In genomic region chr9:122350396-122351130, GRCm38 (mm10) we compare ENCODE assay signal across 8 mouse cellular contexts. TPM values are rescaled to one million over a fixed set of nuclear protein-coding genes. Genes with fewer than 3 reads are reported as not detected.
DNase-seq lines count a peak whose midpoint lies in the region; ATAC-seq and TF ChIP-seq lines count a peak whose summit lies in the region.

No protein-coding gene starts in this region.

- H3K27me3 ChIP-seq in limb, embryonic 12.5 days: no peaks in the 10 kb centered on the region
- no peaks in the 10 kb centered on the region for H3K27me3 ChIP-seq in myocyte (ENCODE audit: control insufficient read depth, insufficient read depth, insufficient read length)

- TF ChIP-seq CTCF in embryonic fibroblast, embryonic 13.5 days (IDR thresholded peaks at IDR 0.05; ENCODE audit: borderline replicate concordance, insufficient read depth, low read length): no peak

- H3K36me3 ChIP-seq in limb, embryonic 12.5 days: no peaks in the 10 kb centered on the region
- H3K36me3 ChIP-seq in myocyte (ENCODE audit: control insufficient read depth, insufficient read depth): no peaks in the 10 kb centered on the region

- WGBS in limb, embryonic 12.5 days: 73% methylated on average over 7 of the region's 7 CpGs

- H3K4me2 ChIP-seq in limb, embryonic 12.5 days: peak overlapping the region; percentile 65
- peak overlapping the region; percentile 74 for H3K4me2 ChIP-seq in myocyte (ENCODE audit: low read depth)

- 0 out of 2 replicates have a peak, but pooled peaks have one; percentile 3 for ATAC-seq in limb, embryonic 12.5 days (ENCODE audit: insufficient number of reproducible peaks, insufficient read depth, low FRiP score, low TSS enrichment, low read depth)

- TF ChIP-seq POLR2A in embryonic fibroblast, embryonic 13.5 days (IDR thresholded peaks at IDR 0.05; ENCODE audit: low read depth, low read length): no peak
- no peak for TF ChIP-seq POLR2A in myocyte (IDR thresholded peaks at IDR 0.05; ENCODE audit: insufficient read length, low read depth)

- DNase-seq in heart, adult 9 months (ENCODE audit: low spot score in 2 of 2): peak; percentile 40 to 52
- no peak for DNase-seq in heart, postnatal 14 days
- DNase-seq in ovary, adult 18-20 months (ENCODE audit: low spot score): no peak
- DNase-seq in MN1 (ENCODE audit: low spot score): no peak
- DNase-seq in embryo, embryonic 10 days (ENCODE audit: low spot score): no peak

- no peaks in the 10 kb centered on the region for H3K9me3 ChIP-seq in limb, embryonic 12.5 days

- H3K4me3 ChIP-seq in embryonic fibroblast, embryonic 13.5 days (ENCODE audit: insufficient read depth, low read length): no peak overlapping the region
- H3K4me3 ChIP-seq in limb, embryonic 12.5 days (replicated peaks): 0 out of 2 replicates have a peak overlapping the region, but pooled peaks have one; percentile 69
- peak overlapping the region; percentile 38 for H3K4me3 ChIP-seq in myocyte

- no peak overlapping the region for H3K9ac ChIP-seq in limb, embryonic 12.5 days (replicated peaks)

- peaks cover 24% of the 10 kb centered on the region for H3K79me2 ChIP-seq in myocyte (ENCODE audit: control insufficient read depth, insufficient read depth)

- 0 out of 2 replicates have a peak overlapping the region, but pooled peaks have one; percentile 10 for H3K27ac ChIP-seq in embryonic fibroblast, embryonic 13.5 days (ENCODE audit: insufficient read depth, low read length)
- H3K27ac ChIP-seq in limb, embryonic 12.5 days: no peak overlapping the region

- H3K4me1 ChIP-seq in embryonic fibroblast, embryonic 13.5 days (ENCODE audit: control insufficient read depth, insufficient read depth, low read length): no peaks in the 10 kb centered on the region; the same call in 1 of the 2 replicates
- no peaks in the 10 kb centered on the region for H3K4me1 ChIP-seq in limb, embryonic 12.5 days (replicated peaks)

- intact Hi-C loops in heart, postnatal 14 days (cut with DNase I): no loop called here

- peak overlapping the region; percentile 80 for H3ac ChIP-seq in myocyte (ENCODE audit: control insufficient read depth, insufficient read length)

TF ChIP-seq in myocyte, 11 proteins besides CTCF, POLR2A, EP300 and RAD21:
- no peak for TF ChIP-seq CEBPB (IDR thresholded peaks at IDR 0.05; ENCODE audit: insufficient read depth, poor library complexity, severe bottlenecking)
- no peak for TF ChIP-seq POLR2AphosphoS2 (IDR thresholded peaks at IDR 0.05; ENCODE audit: insufficient read length, low read depth)
- TF ChIP-seq MYOG (IDR thresholded peaks at IDR 0.05; ENCODE audit: control insufficient read depth in 1 of 3, insufficient read depth in 1 of 3, insufficient read length in 2 of 3, low read depth in 2 of 3): no peak

RNA-seq across cellular contexts. Expression of gene Abhd5, which starts 0.8 kb away (rescaled TPM):
- 10 to 100 TPM; 54.4 to 58.9 TPM for total RNA-seq in heart, postnatal 14 days (2021)
- 53.0 and 61.6 TPM in 2 replicates for polyA plus RNA-seq in embryonic fibroblast, embryonic 13.5 days (2011; ENCODE audit: insufficient read length, low read depth, missing spikeins)
- 22.2 and 26.3 TPM in 2 replicates for polyA plus RNA-seq in limb, embryonic 12.5 days (2016; fragmentation: Nextera tagmentation; extraction: Ambion mirVana)
- 24.8 TPM for polyA plus RNA-seq in myocyte (2012; fragmentation: generic; extraction: Trizol)

RNA-seq across cellular contexts. Expression of gene Ano10, which starts 56.3 kb away (rescaled TPM):
- total RNA-seq in heart, postnatal 14 days (2021): 10 to 100 TPM; 34.4 to 35.9 TPM
- polyA plus RNA-seq in embryonic fibroblast, embryonic 13.5 days (2011; ENCODE audit: insufficient read length, low read depth, missing spikeins): 63.6 and 66.4 TPM in 2 replicates
- polyA plus RNA-seq in limb, embryonic 12.5 days (2016; fragmentation: Nextera tagmentation; extraction: Ambion mirVana): 31.8 and 33.1 TPM in 2 replicates
- polyA plus RNA-seq in myocyte (2012; fragmentation: generic; extraction: Trizol): 68.7 TPM

Comparison
In these comparisons a context has a peak if more than half of its experiments do, and no peak if none do; other contexts are left out.
1. DNase-seq: peak in heart, adult 9 months (2 of 2); none in heart, postnatal 14 days (0 of 2), ovary, adult 18-20 months (single experiment), MN1 (single experiment) and embryo, embryonic 10 days (single experiment).